Mouse (Mus musculus): ENCODE data around the gene Vat1l. TPM values are rescaled to one million over a fixed set of nuclear protein-coding genes. Genes with fewer than 3 reads are reported as not detected.

The Vat1l gene
- polyA plus RNA-seq, 1 experiment from 2014 or later = 0.93 TPM

DNA sequence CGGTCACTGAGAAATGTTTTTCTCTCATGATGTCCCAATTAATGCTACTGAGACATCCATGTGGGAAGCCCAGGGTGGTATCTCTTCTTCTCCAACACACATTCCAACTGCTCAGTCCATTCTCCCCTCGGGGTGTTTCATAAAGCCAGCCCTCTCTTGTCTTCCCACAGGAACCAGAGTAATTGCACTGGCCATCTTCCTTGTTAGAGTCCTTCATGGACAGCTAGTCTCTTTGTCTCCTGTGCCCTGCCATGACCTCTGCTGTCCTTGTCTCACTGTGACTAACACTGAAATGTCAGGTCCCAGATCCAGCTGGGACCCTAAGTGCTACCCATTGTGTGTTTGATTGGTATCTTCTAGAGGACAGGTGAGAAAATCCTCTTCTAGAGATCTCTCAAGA lies 116.7 kb downstream of the Vat1l start:
- Histone ChIP-seq H3K9me3 (ENCODE audit: control insufficient read depth, low read length) (no peaks in the 10 kb centered on the region), H3K9ac (ENCODE audit: low read depth, low read length) (no peak overlapping the region), H3K36me3 (ENCODE audit: control insufficient read depth, insufficient read depth, low read length) (no peaks in the 10 kb centered on the region), H3K27me3 (replicated peaks; ENCODE audit: control insufficient read depth, insufficient read depth, low read length) (no peaks in the 10 kb centered on the region), H3K4me2 (no peak overlapping the region), H3K4me3 (ENCODE audit: low read depth, low read length) (no peak overlapping the region), H3K4me1 (replicated peaks; ENCODE audit: control insufficient read depth, insufficient read depth, low read length) (no peaks in the 10 kb centered on the region), H3K27ac (ENCODE audit: low read depth, low read length) (no peak overlapping the region)
- 66% methylated on average over 2 of the region's 2 CpGs for WGBS
- no peak for DNase-seq (ENCODE audit: low spot score)
- no peak for ATAC-seq (replicated peaks; ENCODE audit: low FRiP score)

DNA sequence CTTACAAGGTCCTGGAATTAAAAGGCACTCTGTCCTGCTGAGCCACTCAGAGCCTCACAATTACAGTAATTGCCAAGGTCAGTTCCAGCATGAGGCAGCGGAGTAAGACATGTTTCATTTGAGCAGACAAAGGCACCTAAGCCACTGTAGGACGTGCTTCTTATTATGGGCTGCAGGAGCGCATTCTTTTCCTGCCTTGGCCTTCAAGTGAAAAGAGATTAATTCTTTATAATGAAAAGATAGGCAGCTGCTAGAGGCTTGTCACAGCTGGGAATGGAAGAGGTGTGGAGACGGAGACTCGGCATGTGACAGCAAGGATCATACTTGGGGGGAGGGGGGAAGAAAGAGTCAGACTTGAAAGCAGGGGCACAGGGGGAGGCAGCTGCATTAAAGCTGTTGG lies 126.5 kb downstream of the Vat1l start:
- no peaks in the 10 kb centered on the region for H3K9me3 ChIP-seq (ENCODE audit: control insufficient read depth, low read length)
- no peak overlapping the region for H3K4me3 ChIP-seq (ENCODE audit: low read depth, low read length)
- no peak overlapping the region for H3K9ac ChIP-seq (ENCODE audit: low read depth, low read length)
- H3K4me2 ChIP-seq = no peak overlapping the region
- no peak for ATAC-seq (replicated peaks; ENCODE audit: low FRiP score)
- H3K4me1 ChIP-seq (replicated peaks; ENCODE audit: control insufficient read depth, insufficient read depth, low read length) = no peaks in the 10 kb centered on the region
- WGBS = 71% methylated on average over 5 of the region's 5 CpGs
- no peaks in the 10 kb centered on the region for H3K27me3 ChIP-seq (replicated peaks; ENCODE audit: control insufficient read depth, insufficient read depth, low read length)
- DNase-seq (ENCODE audit: low spot score) = no peak
- no peak overlapping the region for H3K27ac ChIP-seq (ENCODE audit: low read depth, low read length)
- H3K36me3 ChIP-seq (ENCODE audit: control insufficient read depth, insufficient read depth, low read length) = no peaks in the 10 kb centered on the region

GRCm38 (mm10) chr8:114332949-114333348 lies 127.5 kb downstream of the Vat1l start:
- ATAC-seq (replicated peaks; ENCODE audit: low FRiP score) (no peak), DNase-seq (ENCODE audit: low spot score) (no peak)
- H3K4me3 ChIP-seq (ENCODE audit: low read depth, low read length) = no peak overlapping the region
- no peak overlapping the region for H3K27ac ChIP-seq (ENCODE audit: low read depth, low read length)
- H3K4me1 ChIP-seq (replicated peaks; ENCODE audit: control insufficient read depth, insufficient read depth, low read length) = no peaks in the 10 kb centered on the region
- H3K27me3 ChIP-seq (replicated peaks; ENCODE audit: control insufficient read depth, insufficient read depth, low read length) = no peaks in the 10 kb centered on the region
- 57% methylated on average over 4 of the region's 4 CpGs for WGBS
- no peak overlapping the region for H3K9ac ChIP-seq (ENCODE audit: low read depth, low read length)
- no peaks in the 10 kb centered on the region for H3K36me3 ChIP-seq (ENCODE audit: control insufficient read depth, insufficient read depth, low read length)
- no peaks in the 10 kb centered on the region for H3K9me3 ChIP-seq (ENCODE audit: control insufficient read depth, low read length)
- no peak overlapping the region for H3K4me2 ChIP-seq

- no peak overlapping the region for H3K27ac ChIP-seq (ENCODE audit: low read depth, low read length)
- H3K4me2 ChIP-seq = no peak overlapping the region
- no peaks in the 10 kb centered on the region for H3K4me1 ChIP-seq (replicated peaks; ENCODE audit: control insufficient read depth, insufficient read depth, low read length)
- H3K9ac ChIP-seq (ENCODE audit: low read depth, low read length) = no peak overlapping the region
- DNase-seq (ENCODE audit: low spot score) (no peak), ATAC-seq (replicated peaks; ENCODE audit: low FRiP score) (no peak)
- WGBS = 89% methylated on average over 8 of the region's 8 CpGs
- no peaks in the 10 kb centered on the region for H3K36me3 ChIP-seq (ENCODE audit: control insufficient read depth, insufficient read depth, low read length)
- no peak overlapping the region for H3K4me3 ChIP-seq (ENCODE audit: low read depth, low read length)
- H3K9me3 ChIP-seq (ENCODE audit: control insufficient read depth, low read length) = no peaks in the 10 kb centered on the region
- H3K27me3 ChIP-seq (replicated peaks; ENCODE audit: control insufficient read depth, insufficient read depth, low read length) = no peaks in the 10 kb centered on the region
Measured at GRCm38 (mm10) chr8:114335721-114336120, 130.3 kb downstream of the Vat1l start.

- Histone ChIP-seq H3K27ac (ENCODE audit: low read depth, low read length) (no peak overlapping the region), H3K4me2 (no peak overlapping the region), H3K4me1 (replicated peaks; ENCODE audit: control insufficient read depth, insufficient read depth, low read length) (no peaks in the 10 kb centered on the region), H3K9ac (ENCODE audit: low read depth, low read length) (no peak overlapping the region), H3K9me3 (ENCODE audit: control insufficient read depth, low read length) (no peaks in the 10 kb centered on the region), H3K36me3 (ENCODE audit: control insufficient read depth, insufficient read depth, low read length) (no peaks in the 10 kb centered on the region), H3K4me3 (ENCODE audit: low read depth, low read length) (no peak overlapping the region), H3K27me3 (replicated peaks; ENCODE audit: control insufficient read depth, insufficient read depth, low read length) (no peaks in the 10 kb centered on the region)
- ATAC-seq (replicated peaks; ENCODE audit: low FRiP score) (no peak), DNase-seq (ENCODE audit: low spot score) (no peak)
- 63% methylated on average over 5 of the region's 5 CpGs for WGBS
Measured at GRCm38 (mm10) chr8:114342276-114342675, 136.9 kb downstream of the Vat1l start.

GRCm38 (mm10) chr8:114344789-114345188 lies 139.4 kb downstream of the Vat1l start:
- H3K9me3 ChIP-seq (ENCODE audit: control insufficient read depth, low read length) = no peaks in the 10 kb centered on the region
- no peaks in the 10 kb centered on the region for H3K27me3 ChIP-seq (replicated peaks; ENCODE audit: control insufficient read depth, insufficient read depth, low read length)
- H3K27ac ChIP-seq (ENCODE audit: low read depth, low read length) = no peak overlapping the region
- DNase-seq (ENCODE audit: low spot score) (no peak), ATAC-seq (replicated peaks; ENCODE audit: low FRiP score) (no peak)
- 65% methylated on average over 5 of the region's 5 CpGs for WGBS
- H3K4me1 ChIP-seq (replicated peaks; ENCODE audit: control insufficient read depth, insufficient read depth, low read length) = no peaks in the 10 kb centered on the region
- H3K4me2 ChIP-seq = no peak overlapping the region
- H3K9ac ChIP-seq (ENCODE audit: low read depth, low read length) = no peak overlapping the region
- no peaks in the 10 kb centered on the region for H3K36me3 ChIP-seq (ENCODE audit: control insufficient read depth, insufficient read depth, low read length)
- H3K4me3 ChIP-seq (ENCODE audit: low read depth, low read length) = no peak overlapping the region

GRCm38 (mm10) chr8:114346045-114346444 lies 140.6 kb downstream of the Vat1l start:
- H3K27me3 ChIP-seq (replicated peaks; ENCODE audit: control insufficient read depth, insufficient read depth, low read length) = no peaks in the 10 kb centered on the region

GRCm38 (mm10) chr8:114351643-114352427 lies 146.4 kb downstream of the Vat1l start:
- Histone ChIP-seq H3K36me3 (ENCODE audit: control insufficient read depth, insufficient read depth, low read length) (no peaks in the 10 kb centered on the region), H3K9me3 (ENCODE audit: control insufficient read depth, low read length) (no peaks in the 10 kb centered on the region), H3K9ac (ENCODE audit: low read depth, low read length) (no peak overlapping the region), H3K27ac (ENCODE audit: low read depth, low read length) (no peak overlapping the region), H3K4me2 (no peak overlapping the region), H3K4me1 (replicated peaks; ENCODE audit: control insufficient read depth, insufficient read depth, low read length) (no peaks in the 10 kb centered on the region), H3K4me3 (ENCODE audit: low read depth, low read length) (no peak overlapping the region), H3K27me3 (replicated peaks; ENCODE audit: control insufficient read depth, insufficient read depth, low read length) (no peaks in the 10 kb centered on the region)
- DNase-seq (ENCODE audit: low spot score) (no peak), ATAC-seq (replicated peaks; ENCODE audit: low FRiP score) (no peak)
- 48% methylated on average over 14 of the region's 14 CpGs for WGBS

More at GRCm38 (mm10) chr8:114346045-114346444, 140.6 kb downstream of the Vat1l start:
- H3K9ac ChIP-seq (ENCODE audit: low read depth, low read length) = no peak overlapping the region
- no peak overlapping the region for H3K4me3 ChIP-seq (ENCODE audit: low read depth, low read length)
- no peaks in the 10 kb centered on the region for H3K4me1 ChIP-seq (replicated peaks; ENCODE audit: control insufficient read depth, insufficient read depth, low read length)
- WGBS = 82% methylated on average over 2 of the region's 2 CpGs
- H3K9me3 ChIP-seq (ENCODE audit: control insufficient read depth, low read length) = no peaks in the 10 kb centered on the region
- DNase-seq (ENCODE audit: low spot score) (no peak), ATAC-seq (replicated peaks; ENCODE audit: low FRiP score) (no peak)
- H3K36me3 ChIP-seq (ENCODE audit: control insufficient read depth, insufficient read depth, low read length) = no peaks in the 10 kb centered on the region
- H3K4me2 ChIP-seq = no peak overlapping the region
- no peak overlapping the region for H3K27ac ChIP-seq (ENCODE audit: low read depth, low read length)

GRCm38 (mm10) chr8:114360506-114360905 lies 155.1 kb downstream of the Vat1l start:
- no peak; the same call in 1 of the 2 replicates for ATAC-seq (replicated peaks; ENCODE audit: low FRiP score)
- WGBS = 65% methylated on average over 8 of the region's 8 CpGs

More at GRCm38 (mm10) chr8:114360506-114360905, 155.1 kb downstream of the Vat1l start:
- Histone ChIP-seq H3K9me3 (ENCODE audit: control insufficient read depth, low read length) (no peaks in the 10 kb centered on the region), H3K4me3 (ENCODE audit: low read depth, low read length) (no peak overlapping the region), H3K27me3 (replicated peaks; ENCODE audit: control insufficient read depth, insufficient read depth, low read length) (no peaks in the 10 kb centered on the region), H3K27ac (ENCODE audit: low read depth, low read length) (no peak overlapping the region), H3K9ac (ENCODE audit: low read depth, low read length) (no peak overlapping the region), H3K4me2 (no peak overlapping the region), H3K4me1 (replicated peaks; ENCODE audit: control insufficient read depth, insufficient read depth, low read length) (no peaks in the 10 kb centered on the region), H3K36me3 (ENCODE audit: control insufficient read depth, insufficient read depth, low read length) (no peaks in the 10 kb centered on the region)
- no peak for DNase-seq (ENCODE audit: low spot score)
